Comparison of ENCODE assay signal across 8 mouse cellular contexts in the genomic region with DNA sequence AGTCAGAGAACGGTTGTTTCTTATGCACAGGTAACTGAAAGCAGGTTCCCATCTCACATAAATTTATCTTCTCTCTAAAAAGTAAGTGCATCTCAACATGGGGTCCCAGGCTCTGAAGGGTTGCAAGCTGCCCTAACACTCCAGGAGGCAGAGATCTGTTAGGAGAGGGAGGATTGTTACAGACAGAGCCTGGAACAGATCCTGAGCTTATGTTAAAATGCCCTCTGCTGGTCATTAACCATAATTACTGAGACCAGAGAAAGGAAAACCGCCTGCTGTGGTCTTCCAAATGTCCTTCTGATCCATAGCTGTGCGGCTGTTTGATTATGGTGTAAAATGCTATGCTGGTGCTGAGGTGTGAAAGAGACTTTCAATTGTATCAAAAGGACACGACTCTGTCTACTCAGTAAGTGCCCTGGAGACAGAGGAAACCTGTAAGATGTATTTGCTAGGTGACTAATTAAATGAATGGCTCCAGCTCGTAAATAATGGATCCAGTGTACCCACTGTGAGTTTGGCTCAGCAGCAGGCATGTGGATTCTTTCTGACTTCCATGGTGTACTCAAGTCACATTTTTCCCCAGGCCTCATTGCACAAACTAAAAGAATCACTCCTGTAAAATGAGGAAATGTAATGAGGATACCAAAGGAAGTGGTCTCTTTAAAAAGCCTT.
DNase-seq lines count a peak whose midpoint lies in the region; ATAC-seq and TF ChIP-seq lines count a peak whose summit lies in the region.
"Not testable (repeated sequence)": the region's sequence is repeated elsewhere in the genome, so short reads cannot be mapped to it uniquely, and the experiment has no call there.

No protein-coding gene starts in this region.

- not testable (repeated sequence) for H3K79me2 ChIP-seq in MEL (ENCODE audit: control insufficient read depth, insufficient read depth, low read length, poor library complexity)

- TF ChIP-seq EP300 in MEL (IDR thresholded peaks at IDR 0.05; ENCODE audit: low read depth in 1 of 2, low read length in 2 of 2), result not testable (repeated sequence)

- H3K4me3 ChIP-seq in MEL (ENCODE audit: control insufficient read depth in 1 of 2, insufficient read depth in 1 of 2, low read depth in 2 of 2, low read length in 2 of 2); cerebellum, adult 2 months (replicated peaks; ENCODE audit: insufficient read depth, low read depth, low read length); embryonic facial prominence, embryonic 14.5 days (ENCODE audit: low read depth, low read length); intestine, embryonic 16.5 days (ENCODE audit: low read length); limb, embryonic 11.5 days (ENCODE audit: low read depth, low read length); midbrain, embryonic 12.5 days: not testable (repeated sequence)

- H3K27me3 ChIP-seq in MEL (ENCODE audit: control insufficient read depth in 1 of 2, insufficient read depth in 2 of 2, low read length in 2 of 2); cerebellum, adult 2 months (ENCODE audit: control insufficient read depth, insufficient read depth, low read length); embryonic facial prominence, embryonic 14.5 days (replicated peaks; ENCODE audit: control insufficient read depth, insufficient read depth, low read length); intestine, embryonic 16.5 days (replicated peaks; ENCODE audit: control insufficient read depth, insufficient read depth, low read length); limb, embryonic 11.5 days (ENCODE audit: control insufficient read depth, insufficient read depth, low read length); midbrain, embryonic 12.5 days: not testable (repeated sequence)

- not testable (repeated sequence) for TF ChIP-seq POLR2A in MEL (IDR thresholded peaks at IDR 0.05; ENCODE audit: control insufficient read depth in 1 of 2, insufficient read depth in 1 of 2, low read depth in 1 of 2, low read length in 2 of 2, poor library complexity in 1 of 2); cerebellum, adult 2 months (IDR thresholded peaks at IDR 0.05; ENCODE audit: borderline replicate concordance, insufficient read depth, low read length)

- not testable (repeated sequence) for ATAC-seq in embryonic facial prominence, embryonic 14.5 days (ENCODE audit: low read depth); limb, embryonic 11.5 days (ENCODE audit: insufficient number of reproducible peaks, low FRiP score, low TSS enrichment, low read depth)
- 0 out of 2 replicates have a peak, but pooled peaks have one; percentile 33 for ATAC-seq in intestine, embryonic 16.5 days
- ATAC-seq in midbrain, embryonic 12.5 days (ENCODE audit: low FRiP score, low read depth), result peak; percentile 75

- TF ChIP-seq RAD21 in MEL (IDR thresholded peaks at IDR 0.05; ENCODE audit: low read depth, low read length), result not testable (repeated sequence)

- TF ChIP-seq CTCF in MEL (IDR thresholded peaks at IDR 0.05 in 2 of 3, conservative IDR thresholded peaks at IDR 0.05 in 1 of 3; ENCODE audit: control insufficient read depth in 1 of 3, insufficient read depth in 1 of 3, low read depth in 2 of 3, low read length in 3 of 3, poor library complexity in 1 of 3, severe bottlenecking in 1 of 3), result not testable (repeated sequence)
- TF ChIP-seq CTCF in cerebellum, adult 2 months (IDR thresholded peaks at IDR 0.05; ENCODE audit: borderline replicate concordance, insufficient read depth, low read depth, low read length), result peak; percentile 5; the same call in 1 of the 2 replicates

- DNase-seq in MEL (ENCODE audit: low read depth, low spot score), result peak; percentile 1
- DNase-seq in cerebellum, adult 2 months, result peak; percentile 9 to 10
- DNase-seq in embryonic facial prominence, embryonic 14.5 days (ENCODE audit: low spot score), result peak; percentile 26
- DNase-seq in heart, adult 18-20 months, result peak; percentile 5 to 20
- peak; percentile 28 for DNase-seq in limb, embryonic 11.5 days (ENCODE audit: low spot score)
- DNase-seq in retina, embryonic 14.5 days (ENCODE audit: low spot score), result peak; percentile 61

- not testable (repeated sequence) for H3K9me3 ChIP-seq in MEL (replicated peaks; ENCODE audit: insufficient read depth, low read length); embryonic facial prominence, embryonic 14.5 days (ENCODE audit: control insufficient read depth, low read length); intestine, embryonic 16.5 days (ENCODE audit: control insufficient read depth, low read length); limb, embryonic 11.5 days (ENCODE audit: control insufficient read depth, low read length); midbrain, embryonic 12.5 days

- 13% methylated on average over 4 of the region's 5 CpGs for WGBS in cerebellum, adult 2 months
- 27% methylated on average over 4 of the region's 5 CpGs for WGBS in embryonic facial prominence, embryonic 14.5 days
- WGBS in intestine, embryonic 16.5 days, result 26% methylated on average over 4 of the region's 5 CpGs
- 14% methylated on average over 3 of the region's 5 CpGs for WGBS in limb, embryonic 11.5 days
- 28% methylated on average over 4 of the region's 5 CpGs for WGBS in midbrain, embryonic 12.5 days

- H3K4me1 ChIP-seq in MEL (ENCODE audit: control insufficient read depth in 1 of 2, insufficient read depth in 2 of 2, low read length in 2 of 2); cerebellum, adult 2 months (ENCODE audit: control insufficient read depth, insufficient read depth, low read length); embryonic facial prominence, embryonic 14.5 days (ENCODE audit: control insufficient read depth, insufficient read depth, low read length); intestine, embryonic 16.5 days (ENCODE audit: control insufficient read depth, insufficient read depth, low read length); limb, embryonic 11.5 days (ENCODE audit: control insufficient read depth, insufficient read depth, low read length); midbrain, embryonic 12.5 days: not testable (repeated sequence)

- not testable (repeated sequence) for H3K9ac ChIP-seq in MEL (ENCODE audit: control insufficient read depth, low read depth, low read length, poor library complexity, severe bottlenecking); embryonic facial prominence, embryonic 14.5 days (ENCODE audit: low read depth, low read length); intestine, embryonic 16.5 days (ENCODE audit: low read depth, low read length); limb, embryonic 11.5 days (ENCODE audit: low read length); midbrain, embryonic 12.5 days (replicated peaks)

- not testable (repeated sequence) for H3K36me3 ChIP-seq in MEL (ENCODE audit: control insufficient read depth in 1 of 2, insufficient read depth in 2 of 2, low read length in 2 of 2); embryonic facial prominence, embryonic 14.5 days (ENCODE audit: control insufficient read depth, insufficient read depth, low read length); intestine, embryonic 16.5 days (ENCODE audit: control insufficient read depth, insufficient read depth, low read length); limb, embryonic 11.5 days (ENCODE audit: control insufficient read depth, insufficient read depth, low read length); midbrain, embryonic 12.5 days

- not testable (repeated sequence) for H3K4me2 ChIP-seq in embryonic facial prominence, embryonic 14.5 days (ENCODE audit: low read depth, low read length); intestine, embryonic 16.5 days (ENCODE audit: low read depth, low read length); limb, embryonic 11.5 days (ENCODE audit: low read depth, severe bottlenecking); midbrain, embryonic 12.5 days (replicated peaks)

- not testable (repeated sequence) for H3K27ac ChIP-seq in MEL (ENCODE audit: control insufficient read depth, low read depth, low read length); cerebellum, adult 2 months (ENCODE audit: insufficient read depth, low read length); embryonic facial prominence, embryonic 14.5 days (replicated peaks; ENCODE audit: low read depth, low read length); intestine, embryonic 16.5 days (ENCODE audit: low read length); limb, embryonic 11.5 days (replicated peaks; ENCODE audit: low read depth, low read length); midbrain, embryonic 12.5 days (replicated peaks)

Comparison
In these comparisons a context has a peak if more than half of its experiments do, and no peak if none do; other contexts are left out.
1. DNase-seq: peak in every context shown above with its lines; median percentile 61 in retina, embryonic 14.5 days; 28 in limb, embryonic 11.5 days; 26 in embryonic facial prominence, embryonic 14.5 days; 12 in heart, adult 18-20 months; 10 in cerebellum, adult 2 months; 1 in MEL.